Mouse (Mus musculus) cerebellum, postnatal 25 days (tissue): Measurements from ENCODE around the gene Kank1.

Experiments used
- DNase-seq, 2 experiments: peaks; one replicate each; pipeline ENCODE4 v3.0.0; 2021; ENCODE audit warnings: mixed read lengths in 2 of 2

Gene Kank1

DNA sequence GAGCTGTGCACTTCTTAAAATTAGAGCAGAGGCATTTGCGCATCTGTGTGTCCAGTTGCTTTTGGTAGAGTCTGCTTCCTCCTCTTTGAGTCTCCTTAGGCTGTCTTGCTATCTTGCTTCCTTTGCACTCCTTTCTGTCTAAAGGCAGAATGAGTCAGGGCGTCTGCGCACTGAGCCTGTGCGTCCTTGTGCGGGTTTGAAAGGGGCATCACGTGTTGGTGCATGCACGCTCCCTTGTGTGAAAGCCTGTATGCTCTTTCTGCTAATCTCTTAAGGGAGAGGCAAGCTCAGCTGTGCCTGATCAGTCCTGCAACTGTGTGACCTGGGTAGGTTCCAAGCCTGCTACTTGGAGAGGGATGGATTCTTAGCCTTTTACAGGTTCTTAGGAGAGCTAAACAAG, 136.0 kb downstream of the Kank1 start:
- no peak for DNase-seq

DNA sequence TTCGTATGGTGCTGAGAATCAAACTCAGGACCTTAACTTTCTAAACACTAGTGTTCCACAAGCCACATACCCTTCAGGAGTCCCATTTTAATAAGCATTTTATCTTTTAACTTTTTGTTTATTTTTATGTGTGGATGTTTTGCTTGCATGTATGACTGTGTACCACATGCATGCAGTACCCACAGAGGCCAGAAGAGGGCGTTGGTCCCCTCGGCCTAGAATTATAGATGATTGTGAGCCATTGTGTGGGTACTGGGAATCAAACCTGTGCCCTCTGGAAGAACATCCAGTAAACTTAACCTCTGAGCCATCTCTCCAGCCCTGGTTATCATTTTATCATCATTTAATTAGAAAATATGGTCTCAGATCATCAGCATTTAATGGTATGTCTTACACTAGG, 136.8 kb downstream of the Kank1 start:
- no peak for DNase-seq

DNA sequence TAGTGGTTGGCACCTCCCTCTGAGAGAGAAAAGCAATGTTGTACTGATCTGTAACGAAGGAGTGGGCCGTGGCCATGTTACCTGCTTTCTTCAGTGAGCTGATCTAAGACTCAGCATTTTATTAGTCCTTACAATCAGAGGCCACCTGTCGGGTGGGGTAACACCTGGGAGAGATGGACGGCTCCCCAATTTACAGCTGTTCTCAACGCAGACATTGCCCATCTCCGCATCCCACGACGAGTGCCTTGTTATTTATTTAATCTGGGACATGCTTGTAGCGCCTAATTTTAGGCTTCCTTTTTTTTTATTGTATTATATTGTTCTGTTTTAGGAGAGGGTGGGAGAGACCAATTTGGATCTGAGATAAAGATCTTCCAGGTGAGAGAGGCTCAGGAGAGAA, 137.4 kb downstream of the Kank1 start:
- DNase-seq: no peak

DNA sequence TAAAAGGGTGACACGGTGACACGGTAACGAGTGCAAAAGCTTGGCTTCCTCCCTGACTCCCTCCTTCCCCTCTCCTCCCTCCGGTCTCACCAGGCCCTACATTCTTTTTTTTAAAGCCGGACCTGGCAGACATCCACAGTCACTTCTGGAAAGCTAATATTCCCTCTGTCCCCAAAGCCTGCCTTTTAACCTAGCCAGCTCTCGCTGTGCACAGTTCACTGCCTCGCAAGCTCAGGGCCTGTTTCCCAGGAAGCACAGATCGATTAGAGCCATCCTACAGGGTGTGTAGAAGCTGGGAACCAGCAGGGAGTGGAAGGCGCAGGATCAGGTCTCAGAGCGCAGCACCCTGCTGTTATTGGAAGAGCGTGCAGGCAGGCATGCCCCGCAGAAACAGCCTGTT, 138.2 kb downstream of the Kank1 start:
- peak; percentile 29 to 56 for DNase-seq

DNA sequence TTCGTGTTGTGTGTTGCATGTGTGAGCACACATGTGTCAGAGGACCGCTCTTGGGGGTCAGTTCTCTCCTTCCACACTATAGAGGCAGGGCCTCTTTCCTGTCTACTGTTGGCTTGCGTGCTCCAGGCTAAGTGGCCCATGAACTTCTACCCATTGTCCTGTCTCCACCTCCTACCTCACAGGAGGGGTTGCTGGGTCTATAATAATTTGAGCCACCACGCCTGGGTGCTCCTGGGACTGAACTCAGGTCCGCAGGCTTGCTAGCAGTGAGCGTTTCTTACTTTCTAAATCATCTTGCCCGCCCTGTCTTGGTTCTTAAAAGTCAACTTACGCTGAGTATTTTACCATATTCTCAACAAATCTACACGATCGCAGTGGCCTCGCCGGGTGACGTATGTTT, 140.1 kb downstream of the Kank1 start:
- no peak for DNase-seq

DNA sequence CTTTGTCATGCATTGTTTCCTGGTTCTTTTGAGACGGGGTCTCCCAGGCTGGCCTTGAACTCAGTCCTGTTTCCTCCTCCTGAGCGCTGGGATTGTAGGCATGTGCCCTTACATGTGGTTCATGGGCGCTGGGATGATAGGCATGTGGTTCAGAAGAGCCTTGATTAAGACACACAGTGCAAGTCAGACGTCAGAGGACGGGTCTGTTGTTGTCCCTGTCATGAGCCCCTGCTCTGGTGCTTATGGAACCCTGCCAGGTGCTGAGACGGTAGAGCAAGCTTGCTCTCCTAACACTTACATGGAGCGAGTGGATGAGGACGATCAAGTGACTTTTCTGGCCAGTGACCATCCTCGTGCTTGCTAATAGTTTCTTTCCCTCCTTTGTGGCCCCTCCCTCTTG, 143.9 kb downstream of the Kank1 start:
- no peak for DNase-seq

DNA sequence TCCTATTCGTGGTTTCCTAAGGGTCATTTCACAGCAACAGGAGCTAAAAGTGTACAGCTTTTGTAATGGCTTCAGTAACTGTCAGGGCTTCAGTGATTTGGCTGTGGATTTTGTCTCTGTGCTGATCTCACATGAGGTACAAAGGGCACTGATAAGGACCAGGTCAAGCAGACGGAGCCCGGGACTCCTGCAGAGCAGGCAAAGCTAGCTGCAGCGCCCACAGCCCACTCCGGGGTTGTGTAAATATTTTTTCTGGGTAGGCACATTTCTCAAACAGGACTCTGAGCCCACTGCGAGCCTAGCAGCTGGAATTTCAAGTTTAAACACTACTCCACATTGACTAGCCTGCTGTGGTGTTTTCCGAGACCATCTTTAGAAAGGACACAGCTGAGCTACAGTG, 145.2 kb downstream of the Kank1 start:
- no peak for DNase-seq

DNA sequence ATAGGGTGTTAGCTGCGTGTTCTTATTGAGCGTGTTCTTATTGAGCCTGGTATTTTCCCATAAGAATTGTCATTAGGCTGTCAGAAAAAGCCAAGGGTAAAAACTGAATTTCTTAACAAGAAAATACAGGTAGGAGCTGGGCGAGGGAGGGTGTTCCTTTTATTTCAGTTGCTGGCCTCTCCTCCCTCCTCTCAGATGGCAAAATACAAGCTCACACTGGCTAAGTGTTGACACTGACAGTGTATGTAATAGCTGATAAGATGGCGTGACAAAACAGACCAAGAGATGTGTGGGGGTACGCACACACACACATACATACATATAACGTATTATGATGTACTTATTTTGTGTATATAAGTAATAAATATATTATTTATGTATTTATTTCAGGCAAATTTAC, 145.7 kb downstream of the Kank1 start:
- DNase-seq: no peak

DNA sequence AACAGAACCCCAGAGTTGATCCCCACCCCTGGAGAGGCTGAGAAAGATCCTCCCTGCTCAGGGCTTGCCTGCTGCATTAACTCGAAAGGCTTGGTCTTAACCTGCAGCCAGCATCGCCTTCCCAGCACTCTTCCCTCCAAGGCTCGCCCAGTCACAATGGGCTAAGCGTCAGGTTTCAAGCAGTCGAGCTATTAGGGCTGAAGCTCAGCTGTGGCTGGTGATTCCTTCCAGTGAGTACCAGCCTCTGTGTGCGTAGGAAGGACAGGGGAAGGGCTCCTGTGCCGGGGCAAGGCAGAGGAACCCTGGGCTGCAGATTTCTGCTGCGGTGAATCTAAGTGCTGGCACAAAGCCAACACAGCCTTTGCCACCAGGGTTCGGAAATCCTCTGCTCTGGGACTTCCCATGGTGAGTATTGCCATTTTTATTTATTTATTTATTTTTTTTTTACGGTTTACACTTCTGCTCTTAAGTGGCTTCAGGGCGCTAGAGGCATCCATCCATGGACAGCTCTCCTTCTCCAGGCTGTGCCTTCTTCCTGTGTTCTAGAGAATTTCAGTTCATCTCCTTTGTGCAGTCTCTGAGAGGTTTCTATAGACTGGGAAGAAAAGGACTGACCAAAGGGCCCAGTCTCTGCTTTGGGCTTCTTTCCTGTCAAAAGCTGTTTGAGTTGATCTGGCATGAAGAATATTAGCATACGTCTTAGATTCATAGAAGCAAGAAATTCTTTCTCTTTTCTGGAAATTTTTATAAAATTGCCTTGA, 146.8 kb downstream of the Kank1 start:
- peak in 1 of 2 experiments; percentile 21 for DNase-seq

DNA sequence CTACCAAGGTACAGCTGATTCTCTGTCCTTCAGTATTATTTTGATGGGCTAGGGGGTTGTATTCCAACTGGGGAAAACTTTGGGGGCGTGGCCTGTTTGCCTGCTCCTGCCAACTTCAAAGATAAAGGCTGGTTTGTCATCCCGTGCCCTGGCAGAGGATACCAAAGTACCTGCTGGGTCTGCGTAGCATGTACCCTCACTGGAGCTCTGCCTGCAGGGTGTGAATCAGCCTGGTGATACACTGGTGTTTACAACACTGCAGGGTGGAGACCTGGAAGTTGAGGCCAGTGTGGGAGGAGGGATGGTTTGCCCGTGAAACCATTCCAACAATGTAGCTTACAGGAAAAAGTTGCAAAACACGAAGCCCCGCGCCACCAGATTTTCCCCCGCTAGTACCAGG, 149.2 kb downstream of the Kank1 start:
- no peak for DNase-seq

DNA sequence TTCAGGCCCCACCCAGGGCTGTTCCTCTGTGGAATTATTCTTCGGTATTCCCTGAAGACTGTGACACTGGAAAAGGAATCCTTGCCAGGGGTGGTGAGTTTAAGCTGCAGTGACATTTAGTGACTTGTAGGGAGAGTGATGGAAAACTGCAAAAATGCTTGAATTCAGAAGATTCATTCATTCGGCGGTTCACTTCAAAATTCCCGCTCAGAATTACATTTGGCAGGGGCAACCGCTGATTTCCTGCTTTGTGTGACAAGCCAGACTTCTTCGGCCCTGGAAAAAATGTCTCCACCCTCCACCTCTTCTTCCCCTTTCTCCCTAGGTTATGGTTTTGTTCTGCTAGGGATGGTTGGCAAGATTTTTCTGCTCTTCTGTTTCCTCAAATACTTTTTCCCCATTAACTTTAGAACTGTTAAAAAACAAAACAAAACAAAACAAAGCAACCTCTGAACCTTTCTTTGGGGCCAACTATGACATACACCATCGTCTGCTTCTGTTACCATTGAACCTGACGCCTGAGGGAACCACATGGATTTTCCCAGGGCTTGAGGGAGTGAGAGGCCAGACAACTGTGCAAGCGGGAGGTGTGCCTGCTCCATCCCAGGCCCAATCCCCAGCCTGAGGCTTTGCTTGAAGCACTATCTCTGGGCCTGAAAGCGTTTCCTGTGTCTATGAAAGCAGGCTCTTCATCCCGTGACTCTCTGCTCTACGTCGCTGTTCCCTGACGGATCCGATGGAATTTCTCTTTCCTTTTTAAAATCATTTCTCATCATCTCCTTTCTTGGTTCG, 150.1 kb downstream of the Kank1 start:
- no peak for DNase-seq

DNA sequence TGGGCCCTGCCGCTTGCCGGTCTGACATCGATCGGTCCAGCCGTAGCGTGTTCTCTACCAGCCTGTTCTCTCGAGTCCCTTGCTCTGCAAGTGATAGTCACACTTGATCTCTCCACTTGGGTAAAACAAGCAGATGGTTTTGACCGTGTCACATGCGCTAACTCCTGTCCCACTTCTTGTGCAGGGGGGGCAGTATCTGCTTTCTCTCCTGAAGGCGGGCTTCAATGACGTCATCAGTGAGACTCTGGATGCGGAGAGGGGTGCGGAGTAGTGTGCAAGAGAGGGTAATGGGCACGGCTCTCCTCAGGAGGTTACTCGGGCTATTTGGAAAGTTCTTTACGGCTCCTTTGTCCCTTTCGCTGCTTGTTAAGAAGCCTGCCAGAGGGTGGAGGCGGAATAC, 151.1 kb downstream of the Kank1 start:
- no peak for DNase-seq

DNA sequence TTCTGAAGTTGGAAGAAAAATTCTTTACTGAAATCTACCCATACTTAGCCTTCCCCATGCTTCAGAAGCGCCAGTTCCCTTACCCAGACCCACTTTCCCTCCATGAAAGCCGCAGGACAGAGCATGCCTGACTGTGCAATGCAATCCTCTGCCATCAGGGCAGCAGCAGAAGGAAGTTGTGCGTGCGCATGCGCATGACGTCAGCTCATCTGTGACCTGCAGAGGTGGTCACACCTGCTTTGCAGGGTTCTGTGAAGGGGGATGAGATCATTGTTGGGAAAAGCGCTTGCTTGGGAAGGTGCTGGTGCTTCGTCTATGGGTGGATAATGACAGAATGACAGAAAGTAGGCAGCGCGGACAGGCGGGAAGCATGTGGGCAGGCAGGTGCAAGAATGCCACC, 155.4 kb downstream of the Kank1 start:
- no peak for DNase-seq

DNA sequence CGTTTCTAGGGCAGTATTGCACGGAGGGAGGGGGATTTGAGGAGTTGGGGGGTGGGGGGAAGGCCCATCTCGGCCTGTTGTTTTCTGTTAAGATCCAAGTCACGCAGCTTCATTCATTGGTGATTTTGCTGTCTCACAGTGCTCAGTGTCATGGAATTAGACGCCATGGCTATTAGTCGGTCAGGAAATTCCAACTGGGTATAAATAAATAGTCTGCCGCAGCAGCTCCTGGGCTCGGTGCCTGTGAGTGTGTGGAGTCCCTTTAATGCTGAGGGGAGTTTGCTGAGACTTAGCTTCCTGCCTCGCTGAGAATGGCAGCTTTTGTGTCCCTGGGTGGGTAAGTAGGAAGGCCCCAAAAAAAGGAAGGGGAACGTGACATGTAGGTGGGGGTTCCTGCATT, 158.3 kb downstream of the Kank1 start:
- peak in 1 of 2 experiments; percentile 28 for DNase-seq

DNA sequence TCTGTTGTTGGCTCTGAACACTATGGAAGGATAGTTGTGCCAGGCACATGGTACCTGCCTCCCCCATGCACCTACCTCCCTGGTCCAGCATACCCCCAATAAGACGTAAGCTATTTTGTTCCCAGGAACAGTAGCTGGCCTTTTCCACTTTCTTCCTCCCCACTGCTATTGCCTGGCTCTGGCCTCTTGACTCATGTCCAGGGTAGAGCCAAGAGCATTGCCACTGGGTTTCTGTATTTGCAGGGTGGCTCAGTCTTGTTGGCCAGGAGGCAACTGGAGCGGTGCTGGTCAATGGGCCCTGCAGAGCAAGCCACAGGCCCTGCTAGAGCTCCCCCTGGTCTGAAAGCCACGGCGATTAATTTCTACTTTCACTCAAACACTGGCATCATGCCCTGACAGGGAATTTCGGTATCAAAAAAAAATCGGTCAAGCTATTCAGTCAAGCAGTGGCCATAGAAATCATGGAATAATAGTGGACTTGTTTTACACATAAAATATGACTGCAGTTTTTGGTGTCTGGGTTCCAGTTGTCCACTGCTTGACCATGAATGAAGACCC, 160.0 kb downstream of the Kank1 start:
- peak in 1 of 2 experiments; percentile 13 for DNase-seq

DNA sequence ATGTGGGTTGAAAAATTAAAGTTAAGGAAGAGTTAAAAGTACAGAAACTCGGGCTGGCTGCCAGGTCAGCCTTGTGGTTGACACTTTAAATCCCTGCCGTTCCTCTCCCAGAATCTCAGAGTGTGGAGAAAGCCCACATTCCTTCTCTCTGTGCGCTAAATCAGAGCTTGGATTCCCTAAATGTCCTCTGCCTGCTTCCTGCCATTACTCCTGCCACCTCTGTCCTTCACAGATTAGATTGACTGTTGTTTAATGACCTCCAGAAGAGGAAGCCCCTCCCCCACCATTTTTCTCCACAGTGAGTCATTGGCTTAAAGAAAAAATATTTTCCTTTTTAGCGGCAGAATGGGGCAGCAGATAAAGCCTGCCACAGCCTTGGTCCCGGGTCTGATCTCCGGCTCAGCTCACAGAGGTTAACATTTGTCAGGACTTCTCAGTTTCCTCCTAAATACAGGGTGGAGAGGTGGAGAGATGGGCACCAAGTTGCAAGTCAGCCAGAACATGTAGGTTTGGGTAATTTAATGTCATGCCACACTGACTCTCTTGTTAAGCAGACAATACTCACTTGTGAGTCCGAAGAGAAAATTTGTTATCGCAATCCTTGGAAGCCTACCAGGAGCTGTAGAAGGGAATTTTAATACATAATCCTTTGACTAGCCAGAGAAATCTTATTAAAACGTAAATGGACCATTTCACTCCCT, 162.9 kb downstream of the Kank1 start:
- no peak for DNase-seq

DNA sequence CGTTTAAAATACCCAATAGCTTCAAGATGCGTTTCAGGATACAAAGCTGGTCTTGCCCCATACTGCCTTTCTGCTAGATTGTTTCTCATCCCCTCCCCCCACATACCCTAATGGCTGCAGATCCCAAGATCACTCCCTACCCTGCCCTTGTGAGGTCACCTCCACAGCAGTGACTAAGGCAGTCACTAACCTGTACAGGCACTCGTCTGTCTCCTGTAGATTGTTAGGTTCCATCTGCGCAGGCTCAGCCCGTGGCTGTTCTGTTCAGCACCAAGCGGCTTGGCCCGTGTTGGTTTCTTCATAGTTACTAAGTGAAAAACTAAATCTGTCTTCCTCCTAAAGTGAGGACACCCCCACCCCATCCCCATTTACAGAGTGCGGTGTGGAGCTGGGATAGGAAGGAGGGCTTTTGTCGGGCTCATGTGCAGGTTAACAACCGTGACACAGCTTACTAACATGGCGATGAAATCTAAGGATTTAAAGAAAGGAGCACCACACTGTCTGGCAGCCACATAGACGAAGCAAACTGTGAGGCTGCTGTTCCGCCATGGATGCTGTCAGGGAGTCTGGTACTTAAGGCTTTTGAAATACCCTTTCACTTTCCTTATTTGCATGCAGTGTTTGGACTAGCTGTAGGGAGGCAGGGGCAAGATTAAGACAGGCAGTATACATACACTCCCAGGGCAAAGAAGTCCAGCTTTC, 163.6 kb downstream of the Kank1 start:
- no peak for DNase-seq

DNA sequence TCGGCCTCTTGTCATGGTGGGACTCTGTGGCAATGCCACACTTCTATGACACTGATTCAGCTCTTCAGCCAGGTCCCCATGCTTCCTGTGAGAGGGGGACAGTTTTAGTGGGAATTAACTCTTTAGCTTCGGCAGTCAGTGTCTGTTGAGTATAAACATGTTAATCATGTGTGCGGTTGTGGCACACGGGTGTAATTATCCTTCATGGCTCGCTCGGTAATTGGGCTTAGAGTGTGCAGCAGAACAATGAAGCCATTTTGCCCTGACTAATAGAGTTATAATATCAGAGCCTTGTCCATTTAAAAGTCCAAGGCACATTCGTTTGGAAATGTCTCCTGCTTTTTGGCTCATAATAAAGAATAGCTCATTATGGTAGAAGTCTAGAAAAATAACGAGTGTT, 164.7 kb downstream of the Kank1 start:
- no peak for DNase-seq

DNA sequence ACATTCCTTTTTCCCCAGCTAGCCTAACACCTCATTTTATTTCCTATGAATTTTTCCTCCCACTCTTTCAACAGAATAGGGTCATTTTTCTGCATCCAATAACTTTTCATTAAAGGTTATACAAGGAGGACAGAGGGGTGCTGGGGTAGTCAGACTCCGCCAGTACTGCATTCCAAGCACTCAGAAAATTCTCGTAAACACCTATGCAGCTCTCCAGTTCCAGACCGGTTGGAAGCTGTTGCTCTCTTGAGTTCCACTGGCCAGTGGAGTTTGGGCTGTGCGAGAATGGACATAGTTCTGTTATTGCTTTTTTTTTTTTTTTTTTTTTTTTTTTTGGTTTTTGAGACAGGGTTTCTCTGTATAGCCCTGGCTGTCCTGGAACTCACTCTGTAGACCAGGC, 167.4 kb downstream of the Kank1 start:
- DNase-seq: no peak

DNA sequence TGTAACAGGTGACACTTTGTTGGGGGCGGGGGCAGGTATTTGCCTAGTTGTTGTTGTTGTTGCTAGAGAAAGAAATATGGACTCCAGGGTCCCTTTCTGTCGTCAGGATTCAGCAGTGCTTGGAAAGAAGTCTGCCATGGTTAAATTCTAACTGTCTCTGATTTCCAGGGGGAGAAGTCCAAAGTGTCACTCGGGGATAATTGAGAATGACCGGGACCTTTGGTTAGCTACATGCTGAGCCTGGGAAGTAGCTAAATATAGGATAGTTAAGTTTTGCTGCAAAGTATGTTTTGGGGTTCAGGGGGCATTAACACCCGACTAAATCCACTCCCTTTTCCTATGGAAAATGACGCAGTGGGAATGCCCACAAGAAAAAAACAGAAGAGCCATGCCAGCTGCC, 169.2 kb downstream of the Kank1 start:
- DNase-seq: no peak

DNA sequence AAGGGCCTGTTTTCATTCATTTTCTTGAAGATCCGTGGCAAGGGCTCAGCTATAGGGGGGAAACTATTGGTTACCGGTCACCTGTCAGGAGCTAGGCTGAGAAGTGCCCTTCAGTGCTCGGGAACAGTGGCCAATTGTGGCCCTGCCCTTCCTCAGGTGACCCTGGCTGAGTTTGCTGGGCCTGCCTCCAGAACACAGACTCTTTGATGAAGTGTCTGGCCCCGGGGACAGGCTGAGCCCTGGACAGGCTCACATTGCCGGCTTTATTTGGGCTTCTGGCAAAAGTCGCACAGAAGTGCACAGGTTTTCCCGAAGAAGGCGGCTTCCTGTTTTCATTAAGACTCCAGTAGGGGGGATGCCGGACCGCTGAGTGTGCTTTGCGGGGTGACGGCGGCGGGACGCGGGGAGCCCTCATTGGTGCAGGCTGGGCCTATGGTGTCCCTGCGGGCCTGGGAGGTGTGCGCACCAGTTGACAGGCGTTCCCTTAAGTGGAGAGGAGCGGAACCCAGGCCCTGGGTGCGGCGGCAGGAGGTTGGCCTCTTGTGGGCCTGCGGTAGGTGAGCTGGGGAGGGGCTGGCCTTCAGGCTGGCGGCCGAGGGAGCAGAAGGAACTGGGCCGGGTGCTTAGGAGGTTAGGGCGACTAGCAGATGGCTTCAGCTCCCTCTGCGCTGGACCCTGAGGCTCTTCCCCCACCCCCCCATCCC, 169.9 kb downstream of the Kank1 start:
- DNase-seq: peak; percentile 37 to 60
